ENCODE assay signal across 8 mouse cellular contexts in the genomic region with DNA sequence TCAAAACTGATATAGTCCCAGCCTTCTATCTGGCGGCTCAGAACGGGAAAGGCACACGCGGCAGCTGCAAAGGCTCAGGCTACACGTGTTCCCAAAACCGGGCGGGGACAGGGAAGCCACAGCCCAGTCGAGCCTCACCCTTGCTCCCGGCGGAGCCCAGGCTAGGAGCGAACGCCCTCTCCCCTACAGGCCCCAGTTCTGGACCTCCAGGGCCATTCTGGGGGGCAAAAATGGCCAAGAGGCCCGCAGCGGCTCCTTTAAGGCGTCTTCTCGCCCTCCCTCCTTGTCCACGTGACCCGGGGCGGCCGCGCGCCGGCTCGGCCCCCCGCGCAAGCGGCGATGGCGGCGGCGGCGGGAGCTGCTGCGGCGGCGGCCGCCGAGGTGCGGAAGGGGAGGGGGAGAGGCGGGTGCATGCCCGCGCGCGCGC. TPM values are rescaled to one million over a fixed set of nuclear protein-coding genes. Genes with fewer than 3 reads are reported as not detected.
A peak's percentile ranks its signal among the peaks of the same experiment; 100 is the strongest.
DNase-seq lines count a peak whose midpoint lies in the region; ATAC-seq lines count a peak whose summit lies in the region.

Gene C2, minus strand, starts transcription at position 106 of the 427 bp plus-strand sequence.
Gene Ehmt2, plus strand, starts transcription at position 310 of the 427 bp plus-strand sequence.

- H3K27me3 ChIP-seq in hindbrain, embryonic 15.5 days: no peaks in the 10 kb centered on the region

- peaks cover 55% of the 10 kb centered on the region for H3K4me1 ChIP-seq in hindbrain, embryonic 15.5 days (replicated peaks)

- H3K79me2 ChIP-seq in macrophage (ENCODE audit: inconsistent target): peaks cover 41% of the 10 kb centered on the region

- peak; percentile 13 for ATAC-seq in hindbrain, embryonic 15.5 days (ENCODE audit: low FRiP score, low read depth)

- peak within 1 kb of the TSS; percentile 98 for H3K27ac ChIP-seq in hindbrain, embryonic 15.5 days (replicated peaks)
- peak within 1 kb of the TSS; percentile 88 for H3K27ac ChIP-seq in macrophage

- peaks cover 20% of the 10 kb centered on the region for H3K36me3 ChIP-seq in hindbrain, embryonic 15.5 days
- H3K36me3 ChIP-seq in macrophage (ENCODE audit: inconsistent target): peaks cover 12% of the 10 kb centered on the region

- under 1% methylated on average over 22 of the region's 44 CpGs for WGBS in hindbrain, embryonic 15.5 days
- under 1% methylated on average over 30 of the region's 44 CpGs for WGBS in macrophage (ENCODE audit: missing documents)

- H3K4me2 ChIP-seq in hindbrain, embryonic 15.5 days: peak within 1 kb of the TSS; percentile 96

- H3K9me3 ChIP-seq in hindbrain, embryonic 15.5 days: no peaks in the 10 kb centered on the region

- H3K4me3 ChIP-seq in hindbrain, embryonic 15.5 days: peak within 1 kb of the TSS; percentile 92
- H3K4me3 ChIP-seq in macrophage (ENCODE audit: inconsistent target): peak within 1 kb of the TSS; percentile 84

- H3K9ac ChIP-seq in hindbrain, embryonic 15.5 days: peak within 1 kb of the TSS; percentile 99

- peak; percentile 76 for DNase-seq in R1 (ENCODE audit: low read depth, low spot score)
- DNase-seq in cerebellum, postnatal 25 days: peak; percentile 88 to 91
- peak; percentile 81 for DNase-seq in frontal cortex, postnatal 36 days (ENCODE audit: low spot score in 2 of 2)
- peak; percentile 76 to 90 for DNase-seq in left cerebral cortex, adult 18-20 months (ENCODE audit: low spot score in 2 of 2)
- DNase-seq in right cerebral cortex, adult 18-20 months: peak; percentile 87
- peak; percentile 81 for DNase-seq in urinary bladder, postnatal 14 days (ENCODE audit: low spot score)

RNA-seq across cellular contexts. Expression of gene C2, which starts in this region (rescaled TPM):
- 2.4 and 3.7 TPM in 2 replicates for polyA plus RNA-seq in hindbrain, embryonic 15.5 days (2015; fragmentation: Nextera tagmentation; extraction: Ambion mirVana)
- total RNA-seq in left cerebral cortex, adult 18-20 months (2021): 1 to 10 TPM; 2.7 to 3.4 TPM
- 1 to 10 TPM in 15 of 26 experiments, under 1 TPM in 4, not detected in 7; 0.47 to 4.5 (median 2.3) TPM for total RNA-seq in macrophage (2018; cell fraction: chromatin; rRNA removed)
- 1 to 10 TPM in 15 of 26 experiments, under 1 TPM in 11; 0.43 to 2.4 (median 1.1) TPM for total RNA-seq in macrophage (2018; cell fraction: cytosol; rRNA removed)
- total RNA-seq in macrophage (2018; cell fraction: nucleus; rRNA removed): 1 to 10 TPM in 17 of 26 experiments, under 1 TPM in 7, not detected in 2; 0.38 to 3.6 (median 1.5) TPM
- polyA plus RNA-seq in macrophage (2018): 0.63 to 0.95 TPM (median 0.86 TPM) in 3 replicates

RNA-seq across cellular contexts. Expression of gene Ehmt2, which starts in this region (rescaled TPM):
- polyA plus RNA-seq in hindbrain, embryonic 15.5 days (2015; fragmentation: Nextera tagmentation; extraction: Ambion mirVana): 90.9 and 96.7 TPM in 2 replicates
- 100 to 1,000 TPM; 168 to 175 TPM for total RNA-seq in left cerebral cortex, adult 18-20 months (2021)
- 100 to 1,000 TPM; 163 to 755 (median 449) TPM for total RNA-seq in macrophage (2018; cell fraction: chromatin; rRNA removed)
- 100 to 1,000 TPM in 12 of 26 experiments, 10 to 100 TPM in 14; 65.9 to 135 (median 97.1) TPM for total RNA-seq in macrophage (2018; cell fraction: cytosol; rRNA removed)
- total RNA-seq in macrophage (2018; cell fraction: nucleus; rRNA removed): 100 to 1,000 TPM; 118 to 294 (median 219) TPM
- 59.6 to 100 TPM (median 69.3 TPM) in 3 replicates for polyA plus RNA-seq in macrophage (2018)

Comparison
In these comparisons a context has a peak if more than half of its experiments do, and no peak if none do; other contexts are left out.
1. Peak in every context shown above with its lines: DNase-seq, ATAC-seq, H3K4me3 ChIP-seq and H3K27ac ChIP-seq.